Mouse (Mus musculus) lung, embryonic 14.5 days (tissue): ENCODE measurements around the gene Dnah12. TPM values are rescaled to one million over a fixed set of nuclear protein-coding genes. Genes with fewer than 3 reads are reported as not detected.
"Not testable (repeated sequence)": the region's sequence is repeated elsewhere in the genome, so short reads cannot be mapped to it uniquely, and the experiment has no call there.

Experiments used
- ATAC-seq: fragments of 200-750 bp; cut with Nextera tagmentation; 2 replicates; pipeline ENCODE4 v1.8.0; 2017; ENCODE audit warnings: mild to moderate bottlenecking, moderate TSS enrichment, moderate library complexity; ENCODE audit not compliant: insufficient read depth
- DNase-seq: peaks from one replicate; pipeline ENCODE4 v3.0.0-alpha.2; 2015
- H3K27ac ChIP-seq: fragments of 300-500 bp; sonication (generic); 2 replicates; pipeline ENCODE4 v1.5.1; 2014; ENCODE audit warnings: low read depth, mild to moderate bottlenecking, moderate library complexity
- H3K27me3 ChIP-seq: fragments of 300-500 bp; sonication (generic); 2 replicates; pipeline ENCODE4 v1.6.1; 2014; ENCODE audit warnings: low read length, control low read depth; ENCODE audit not compliant: insufficient read depth
- H3K36me3 ChIP-seq: fragments of 300-500 bp; sonication (generic); 2 replicates; pipeline ENCODE4 v1.6.1; 2014; ENCODE audit warnings: control low read depth; ENCODE audit not compliant: insufficient read depth
- H3K4me1 ChIP-seq: fragments of 300-500 bp; sonication (generic); 2 replicates; pipeline ENCODE4 v1.6.1; 2014; ENCODE audit warnings: antibody characterized with exemption, control low read depth; ENCODE audit not compliant: insufficient read depth
- H3K4me2 ChIP-seq: fragments of 300-500 bp; sonication (generic); 2 replicates; pipeline ENCODE4 v1.6.1; 2014; ENCODE audit warnings: mild to moderate bottlenecking
- H3K4me3 ChIP-seq: fragments of 300-500 bp; sonication (generic); 2 replicates; pipeline ENCODE4 v1.5.1; 2014; ENCODE audit warnings: low read depth, low read length
- H3K9ac ChIP-seq: fragments of 300-500 bp; sonication (generic); 2 replicates; pipeline ENCODE4 v1.6.1; 2014
- H3K9me3 ChIP-seq: fragments of 300-500 bp; sonication (generic); 2 replicates; pipeline ENCODE4 v1.6.1; 2016; ENCODE audit warnings: low read depth, low read length, control low read depth
- CTCF ChIP-seq: IDR thresholded peaks from 2 replicates; pipeline ENCODE4 v1.5.1; 2016; ENCODE audit warnings: antibody characterized with exemption, low read depth
- WGBS: fragments of 180-500 bp; shearing (Covaris S2); extraction: QIAGEN DNeasy Blood & Tissue Kit; methylation state at CpG from one replicate; pipeline ENCODE4 v1.1.7; 2014; 5-methylcytosine and 5-hydroxymethylcytosine counted together
- polyA plus RNA-seq: library from polyadenylated mRNA; unstranded; fragments of >200 nt; fragmentation: Nextera tagmentation; extraction: Ambion mirVana; gene quantifications from 2 replicates; pipeline ENCODE4 v1.2.1, GENCODE M21; 2014

Gene Dnah12
- polyA plus RNA-seq, 1 experiment from 2014 or later: 0.11 TPM

DNA sequence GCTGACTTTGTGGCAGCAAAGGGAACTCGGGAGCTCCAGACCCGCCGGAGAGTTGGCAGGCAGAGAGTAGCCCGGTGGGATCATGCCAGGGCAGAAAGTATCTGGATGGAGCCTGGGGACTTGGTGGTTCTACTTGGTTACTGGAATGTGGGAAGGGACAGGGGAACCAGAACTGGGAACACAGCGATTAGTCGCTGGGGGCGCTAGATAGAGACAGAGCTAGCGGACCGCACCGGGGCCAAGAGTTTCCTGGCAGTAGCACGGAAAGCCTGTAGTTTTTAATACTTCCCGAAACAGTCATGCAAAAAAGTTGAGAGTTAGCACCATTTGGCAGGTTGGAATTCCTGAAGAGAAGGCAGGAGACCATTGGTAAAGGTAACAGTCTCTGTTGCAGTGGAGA lies 17.7 kb upstream of the Dnah12 start:
- WGBS: 17% methylated on average over 12 of the region's 12 CpGs
- Histone ChIP-seq H3K27me3 (no peaks in the 10 kb centered on the region), H3K4me1 (0 out of 2 replicates have a peak, but pooled peaks cover 3% of the 10 kb centered on the region), H3K9ac (no peak overlapping the region), H3K4me2 (peak overlapping the region; percentile 20; the same call in 1 of the 2 replicates), H3K27ac (no peak overlapping the region), H3K36me3 (no peaks in the 10 kb centered on the region), H3K4me3 (no peak overlapping the region), H3K9me3 (no peaks in the 10 kb centered on the region)
- peak; percentile 42 for TF ChIP-seq CTCF
- DNase-seq (peak; percentile 67), ATAC-seq (no peak)

GRCm38 (mm10) chr14:26675791-26676190 lies 17.3 kb upstream of the Dnah12 start:
- ATAC-seq (no peak), DNase-seq (no peak)
- H3K9ac ChIP-seq: no peak overlapping the region
- H3K4me1 ChIP-seq: no peaks in the 10 kb centered on the region
- TF ChIP-seq CTCF: no peak
- H3K4me3 ChIP-seq: no peak overlapping the region
- H3K36me3 ChIP-seq: no peaks in the 10 kb centered on the region
- no peak overlapping the region for H3K27ac ChIP-seq
- H3K9me3 ChIP-seq: no peaks in the 10 kb centered on the region
- peak overlapping the region; percentile 20; the same call in 1 of the 2 replicates for H3K4me2 ChIP-seq
- 84% methylated on average over 5 of the region's 5 CpGs for WGBS
- H3K27me3 ChIP-seq: no peaks in the 10 kb centered on the region

- Histone ChIP-seq H3K4me3 (no peak overlapping the region), H3K4me2 (no peak overlapping the region), H3K36me3 (no peaks in the 10 kb centered on the region), H3K27ac (no peak overlapping the region), H3K9me3 (no peaks in the 10 kb centered on the region), H3K27me3 (no peaks in the 10 kb centered on the region), H3K4me1 (no peaks in the 10 kb centered on the region), H3K9ac (no peak overlapping the region)
- ATAC-seq (no peak), DNase-seq (no peak)
- no peak for TF ChIP-seq CTCF
- 42% methylated on average over 2 of the region's 2 CpGs for WGBS
Observed at GRCm38 (mm10) chr14:26690727-26691126, 2.3 kb upstream of the Dnah12 start.

DNA sequence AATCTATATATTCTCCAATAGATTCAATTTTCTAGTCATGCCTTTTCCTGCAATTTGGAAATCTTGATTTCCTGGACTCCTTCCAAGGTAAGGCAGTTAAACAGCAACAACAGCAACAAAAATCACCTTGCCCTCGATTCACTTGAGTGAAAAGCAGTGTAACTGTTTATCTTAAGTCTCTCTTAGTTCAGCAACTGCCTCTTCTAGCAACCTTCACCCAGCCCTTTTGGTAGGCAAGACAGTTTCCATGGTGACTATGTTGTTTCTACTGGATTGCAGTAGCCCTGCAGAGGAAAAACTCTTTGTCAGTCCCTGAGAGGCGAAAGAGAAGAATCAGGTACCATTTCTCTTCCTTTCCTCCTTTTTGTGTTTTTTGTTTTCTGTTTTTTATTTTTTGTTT lies 1.7 kb upstream of the Dnah12 start:
- no peak for ATAC-seq
- Histone ChIP-seq H3K4me2 (no peak overlapping the region), H3K36me3 (no peaks in the 10 kb centered on the region), H3K27me3 (no peaks in the 10 kb centered on the region), H3K4me3 (no peak overlapping the region), H3K27ac (no peak overlapping the region), H3K4me1 (no peaks in the 10 kb centered on the region), H3K9ac (no peak overlapping the region), H3K9me3 (no peaks in the 10 kb centered on the region)
- 41% methylated on average over 2 of the region's 2 CpGs for WGBS
- TF ChIP-seq CTCF: no peak
- peak; percentile 4 for DNase-seq

DNA sequence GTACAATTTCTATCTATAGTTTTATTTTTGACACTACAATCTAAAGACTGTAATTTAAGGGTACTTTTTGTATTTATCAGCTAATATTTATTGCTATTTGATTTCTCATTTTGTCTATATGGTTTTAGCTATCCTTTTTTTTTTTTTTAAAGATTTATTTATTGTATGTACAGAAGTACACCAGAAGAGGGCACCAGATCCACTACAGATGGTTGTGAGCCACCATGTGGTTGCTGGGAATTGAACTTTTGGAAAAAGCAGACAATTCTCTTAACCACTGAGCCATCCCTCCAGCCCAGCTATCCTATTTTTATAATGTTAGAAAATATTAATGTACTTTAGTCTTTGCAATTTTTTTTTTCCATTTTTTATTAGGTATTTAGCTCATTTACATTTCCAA lies 4.8 kb downstream of the Dnah12 start:
- DNase-seq: peak; percentile 48
- no peak overlapping the region for H3K27ac ChIP-seq
- H3K4me1 ChIP-seq: no peaks in the 10 kb centered on the region
- H3K9me3 ChIP-seq: no peaks in the 10 kb centered on the region
- no peak overlapping the region for H3K4me2 ChIP-seq
- H3K27me3 ChIP-seq: no peaks in the 10 kb centered on the region
- H3K9ac ChIP-seq: no peak overlapping the region
- no peak overlapping the region for H3K4me3 ChIP-seq
- peak; percentile 49 for TF ChIP-seq CTCF
- ATAC-seq: no peak
- H3K36me3 ChIP-seq: no peaks in the 10 kb centered on the region

- H3K27ac ChIP-seq, H3K36me3 ChIP-seq, H3K4me1 ChIP-seq, H3K4me3 ChIP-seq, H3K9ac ChIP-seq, H3K9me3 ChIP-seq, DNase-seq, H3K27me3 ChIP-seq, H3K4me2 ChIP-seq, ATAC-seq: not testable (repeated sequence)
- 79% methylated on average over 5 of the region's 5 CpGs for WGBS
Observed at GRCm38 (mm10) chr14:26705246-26705645, 12.2 kb downstream of the Dnah12 start.

DNA sequence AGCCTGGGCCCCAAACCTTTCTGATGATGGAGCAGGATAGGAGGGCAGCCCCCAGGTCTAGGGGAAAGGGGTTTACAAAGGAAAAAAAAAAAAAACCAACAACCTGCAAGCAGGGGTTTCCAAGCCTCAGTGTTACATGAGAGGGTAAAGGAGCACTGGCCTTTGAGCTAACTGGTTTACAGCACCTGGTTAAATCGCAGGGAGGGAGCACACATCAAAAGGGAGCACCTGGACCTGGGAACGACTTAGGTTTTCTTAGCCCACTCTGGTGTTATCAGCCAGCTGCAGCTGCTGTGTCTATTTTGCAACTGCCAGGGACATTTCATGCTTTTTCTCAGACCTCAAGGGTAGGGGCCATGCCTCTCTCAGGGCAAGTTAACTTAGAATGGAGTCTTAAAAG lies 26.6 kb downstream of the Dnah12 start:
- not testable (repeated sequence) for ATAC-seq, H3K36me3 ChIP-seq, H3K9me3 ChIP-seq, H3K4me1 ChIP-seq, H3K27ac ChIP-seq, DNase-seq, H3K4me3 ChIP-seq, H3K4me2 ChIP-seq, H3K9ac ChIP-seq, H3K27me3 ChIP-seq
- 57% methylated on average over 2 of the region's 2 CpGs for WGBS

DNA sequence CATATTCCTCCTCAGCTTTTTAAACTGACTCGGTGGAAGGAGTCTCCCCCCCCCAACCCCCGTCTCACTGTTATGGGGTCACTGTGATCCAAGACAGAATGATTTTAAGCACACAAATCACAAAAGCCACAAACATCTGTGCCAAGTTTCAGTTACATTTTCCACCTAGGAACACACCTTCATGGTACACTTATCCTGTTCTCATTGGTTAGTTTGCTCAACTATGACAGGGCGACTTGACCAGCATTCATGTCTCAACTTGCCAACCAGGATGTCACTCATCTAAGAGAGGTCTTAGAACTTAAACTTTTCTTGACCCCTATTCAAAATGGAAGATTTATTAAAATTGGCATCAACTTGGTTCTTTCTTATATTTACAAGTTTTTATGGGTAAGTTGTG lies 31.8 kb downstream of the Dnah12 start:
- ATAC-seq (no peak), DNase-seq (no peak)
- H3K36me3 ChIP-seq: no peaks in the 10 kb centered on the region
- no peak overlapping the region for H3K27ac ChIP-seq
- H3K4me2 ChIP-seq: no peak overlapping the region
- no peaks in the 10 kb centered on the region for H3K4me1 ChIP-seq
- H3K27me3 ChIP-seq: no peaks in the 10 kb centered on the region
- no peaks in the 10 kb centered on the region for H3K9me3 ChIP-seq
- H3K4me3 ChIP-seq: no peak overlapping the region
- no peak overlapping the region for H3K9ac ChIP-seq
- no peak for TF ChIP-seq CTCF
- WGBS: 88% methylated on average over 3 of the region's 3 CpGs
